Mouse (Mus musculus) midbrain, embryonic 13.5 days (tissue): ENCODE measurements around the gene Fer1l5. TPM values are rescaled to one million over a fixed set of nuclear protein-coding genes. Genes with fewer than 3 reads are reported as not detected.

Source experiments
- ATAC-seq: fragments of 200-750 bp; cut with Nextera tagmentation; 2 replicates; pipeline ENCODE4 v1.8.0; 2017; ENCODE audit warnings: mild to moderate bottlenecking, moderate TSS enrichment, moderate library complexity
- H3K27ac ChIP-seq: fragments of 300-500 bp; sonication (generic); 2 replicates; pipeline ENCODE4 v1.5.1; 2015; ENCODE audit warnings: inconsistent platforms, mild to moderate bottlenecking, moderate library complexity
- H3K27me3 ChIP-seq: fragments of 300-500 bp; sonication (generic); 2 replicates; pipeline ENCODE4 v1.6.1; 2015; ENCODE audit warnings: mild to moderate bottlenecking, inconsistent platforms
- H3K36me3 ChIP-seq: fragments of 300-500 bp; sonication (generic); 2 replicates; pipeline ENCODE4 v1.6.1; 2015; ENCODE audit warnings: mild to moderate bottlenecking, inconsistent platforms
- H3K4me1 ChIP-seq: fragments of 300-500 bp; sonication (generic); replicated peaks from 2 replicates; pipeline ENCODE4 v1.6.1; 2015; ENCODE audit warnings: inconsistent platforms
- H3K4me2 ChIP-seq: fragments of 300-500 bp; sonication (generic); replicated peaks from 2 replicates; pipeline ENCODE4 v1.6.1; 2015; ENCODE audit warnings: moderate library complexity, mild to moderate bottlenecking, inconsistent platforms
- H3K4me3 ChIP-seq: fragments of 300-500 bp; sonication (generic); replicated peaks from 2 replicates; pipeline ENCODE4 v1.5.1; 2015; ENCODE audit warnings: mild to moderate bottlenecking, inconsistent platforms
- H3K9ac ChIP-seq: fragments of 300-500 bp; sonication (generic); replicated peaks from 2 replicates; pipeline ENCODE4 v1.6.1; 2015; ENCODE audit warnings: mild to moderate bottlenecking, inconsistent platforms
- H3K9me3 ChIP-seq: fragments of 300-500 bp; sonication (generic); 2 replicates; pipeline ENCODE4 v1.6.1; 2016; ENCODE audit warnings: mild to moderate bottlenecking, inconsistent platforms
- WGBS: fragments of 180-500 bp; shearing (Covaris S2); methylation state at CpG from one replicate; pipeline ENCODE4 v1.1.7; 2015; 5-methylcytosine and 5-hydroxymethylcytosine counted together
- polyA plus RNA-seq: library from polyadenylated mRNA; unstranded; fragments of >200 nt; fragmentation: Nextera tagmentation; extraction: Ambion mirVana; gene quantifications from 2 replicates; pipeline ENCODE4 v1.2.1, GENCODE M21; 2015

The Fer1l5 gene
- polyA plus RNA-seq, 1 experiment from 2014 or later, result 2.5 TPM

- Histone ChIP-seq H3K27me3 (no peaks in the 10 kb centered on the region), H3K27ac (no peak overlapping the region), H3K9ac (no peak overlapping the region), H3K36me3 (peaks cover 83% of the 10 kb centered on the region), H3K4me1 (no peaks in the 10 kb centered on the region), H3K9me3 (no peaks in the 10 kb centered on the region), H3K4me2 (no peak overlapping the region), H3K4me3 (no peak overlapping the region)
- ATAC-seq, result no peak
- 97% methylated on average over 6 of the region's 6 CpGs for WGBS
Measured at GRCm38 (mm10) chr1:36436515-36436914, 64.4 kb downstream of the Fer1l5 start.

- ATAC-seq, result no peak
- 96% methylated on average over 3 of the region's 3 CpGs for WGBS
- peaks cover 82% of the 10 kb centered on the region for H3K36me3 ChIP-seq
- H3K4me3 ChIP-seq, result no peak overlapping the region
- no peak overlapping the region for H3K27ac ChIP-seq
- no peaks in the 10 kb centered on the region for H3K4me1 ChIP-seq
- no peak overlapping the region for H3K4me2 ChIP-seq
- no peak overlapping the region for H3K9ac ChIP-seq
- H3K27me3 ChIP-seq, result no peaks in the 10 kb centered on the region
- H3K9me3 ChIP-seq, result no peaks in the 10 kb centered on the region
Measured at GRCm38 (mm10) chr1:36437223-36437622, 65.1 kb downstream of the Fer1l5 start.

- Histone ChIP-seq H3K4me2 (no peak overlapping the region), H3K4me3 (no peak overlapping the region)
- 96% methylated on average over 4 of the region's 4 CpGs for WGBS
Measured at GRCm38 (mm10) chr1:36441101-36441500, 69.0 kb downstream of the Fer1l5 start.

GRCm38 (mm10) chr1:36444471-36445464 is 72.7 kb downstream of the Fer1l5 start, which contains the start of gene Lman2l:
Gene Lman2l (minus strand): TSS chr1:36445271.
- H3K4me1 ChIP-seq, result peaks cover 18% of the 10 kb centered on the region
- WGBS, result under 1% methylated on average over 57 of the region's 57 CpGs
- peak; percentile 100 for ATAC-seq

More at GRCm38 (mm10) chr1:36441101-36441500, 69.0 kb downstream of the Fer1l5 start:
- Histone ChIP-seq H3K9ac (no peak overlapping the region), H3K27me3 (no peaks in the 10 kb centered on the region), H3K9me3 (no peaks in the 10 kb centered on the region), H3K36me3 (peaks cover 54% of the 10 kb centered on the region), H3K27ac (no peak overlapping the region), H3K4me1 (peaks cover 18% of the 10 kb centered on the region)
- no peak for ATAC-seq

GRCm38 (mm10) chr1:36445508-36445907 is 73.4 kb downstream of the Fer1l5 start:
- 46% methylated on average over 8 of the region's 8 CpGs for WGBS
- peaks cover 18% of the 10 kb centered on the region for H3K4me1 ChIP-seq
- no peaks in the 10 kb centered on the region for H3K9me3 ChIP-seq
- no peaks in the 10 kb centered on the region for H3K27me3 ChIP-seq
- peak overlapping the region; percentile 65 for H3K4me2 ChIP-seq
- H3K36me3 ChIP-seq, result peaks cover 18% of the 10 kb centered on the region
- ATAC-seq, result peak; percentile 19
- no peak overlapping the region for H3K9ac ChIP-seq
- H3K27ac ChIP-seq, result peak overlapping the region; percentile 79
- H3K4me3 ChIP-seq, result no peak overlapping the region; the same call in 1 of the 2 replicates

More at GRCm38 (mm10) chr1:36444471-36445464, 72.7 kb downstream of the Fer1l5 start, which contains the start of gene Lman2l:
- Histone ChIP-seq H3K4me2 (peak within 1 kb of the TSS; percentile 65), H3K27ac (peak within 1 kb of the TSS; percentile 86), H3K36me3 (peaks cover 18% of the 10 kb centered on the region), H3K9ac (peak within 1 kb of the TSS; percentile 80), H3K4me3 (peak within 1 kb of the TSS; percentile 76), H3K27me3 (no peaks in the 10 kb centered on the region), H3K9me3 (no peaks in the 10 kb centered on the region)

GRCm38 (mm10) chr1:36446106-36446824 is 74.2 kb downstream of the Fer1l5 start:
- no peaks in the 10 kb centered on the region for H3K27me3 ChIP-seq
- 93% methylated on average over 5 of the region's 5 CpGs for WGBS
- H3K4me3 ChIP-seq, result no peak overlapping the region
- H3K4me2 ChIP-seq, result no peak overlapping the region
- peaks cover 14% of the 10 kb centered on the region for H3K36me3 ChIP-seq
- ATAC-seq, result no peak
- peaks cover 18% of the 10 kb centered on the region for H3K4me1 ChIP-seq
- H3K9me3 ChIP-seq, result no peaks in the 10 kb centered on the region
- no peak overlapping the region for H3K9ac ChIP-seq
- H3K27ac ChIP-seq, result no peak overlapping the region

GRCm38 (mm10) chr1:36446841-36447240 is 74.8 kb downstream of the Fer1l5 start:
- Histone ChIP-seq H3K36me3 (peaks cover 9% of the 10 kb centered on the region; the same call in 1 of the 2 replicates), H3K4me2 (no peak overlapping the region), H3K27ac (no peak overlapping the region), H3K9me3 (no peaks in the 10 kb centered on the region), H3K4me3 (no peak overlapping the region), H3K27me3 (no peaks in the 10 kb centered on the region), H3K4me1 (peaks cover 18% of the 10 kb centered on the region), H3K9ac (no peak overlapping the region)
- WGBS, result 93% methylated on average over 5 of the region's 5 CpGs
- no peak for ATAC-seq

GRCm38 (mm10) chr1:36454055-36454815 is 82.1 kb downstream of the Fer1l5 start:
- Histone ChIP-seq H3K27me3 (no peaks in the 10 kb centered on the region), H3K36me3 (no peaks in the 10 kb centered on the region), H3K27ac (no peak overlapping the region), H3K4me1 (no peaks in the 10 kb centered on the region), H3K9me3 (no peaks in the 10 kb centered on the region), H3K4me2 (no peak overlapping the region), H3K9ac (no peak overlapping the region), H3K4me3 (no peak overlapping the region)
- no peak for ATAC-seq
- 89% methylated on average over 6 of the region's 6 CpGs for WGBS

- WGBS, result 40% methylated on average over 7 of the region's 7 CpGs
- no peak overlapping the region for H3K4me3 ChIP-seq
- no peaks in the 10 kb centered on the region for H3K9me3 ChIP-seq
- no peak for ATAC-seq
- no peak overlapping the region for H3K9ac ChIP-seq
- H3K4me2 ChIP-seq, result no peak overlapping the region
- no peaks in the 10 kb centered on the region for H3K36me3 ChIP-seq
- H3K4me1 ChIP-seq, result no peaks in the 10 kb centered on the region
- no peak overlapping the region for H3K27ac ChIP-seq
- no peaks in the 10 kb centered on the region for H3K27me3 ChIP-seq
Measured at GRCm38 (mm10) chr1:36457388-36458014, 85.4 kb downstream of the Fer1l5 start.

GRCm38 (mm10) chr1:36458169-36458568 is 86.1 kb downstream of the Fer1l5 start:
- whole genome bisulfite sequencing, result 89% methylated on average over 5 of the region's 5 CpGs
- Histone ChIP-seq H3K9ac (no peak overlapping the region), H3K27me3 (no peaks in the 10 kb centered on the region), H3K27ac (no peak overlapping the region), H3K4me3 (no peak overlapping the region), H3K4me1 (no peaks in the 10 kb centered on the region), H3K9me3 (no peaks in the 10 kb centered on the region), H3K36me3 (no peaks in the 10 kb centered on the region), H3K4me2 (no peak overlapping the region)
- no peak for ATAC-seq

GRCm38 (mm10) chr1:36461829-36462228 is 89.7 kb downstream of the Fer1l5 start:
- WGBS, result 67% methylated on average over 2 of the region's 2 CpGs
- H3K27ac ChIP-seq, result no peak overlapping the region
- ATAC-seq, result no peak
- H3K4me3 ChIP-seq, result no peak overlapping the region
- no peaks in the 10 kb centered on the region for H3K4me1 ChIP-seq
- no peaks in the 10 kb centered on the region for H3K9me3 ChIP-seq
- H3K27me3 ChIP-seq, result no peaks in the 10 kb centered on the region
- H3K9ac ChIP-seq, result no peak overlapping the region
- H3K36me3 ChIP-seq, result no peaks in the 10 kb centered on the region
- H3K4me2 ChIP-seq, result no peak overlapping the region
